Mouse (Mus musculus) thymus, adult 18-20 months (tissue): ENCODE data around the gene Nelfb.
A peak's percentile ranks its signal among the peaks of the same experiment; 100 is the strongest.

Experiments used
- DNase-seq, 2 experiments: peaks; one replicate each; pipeline ENCODE4 v3.0.0; 2022; ENCODE audit warnings: mixed read lengths in 2 of 2

The Nelfb gene

GRCm38 (mm10) chr2:25174866-25175689, 36.2 kb downstream of the Nelfb start:
- no peak for DNase-seq

- DNase-seq = no peak
Measured at GRCm38 (mm10) chr2:25173821-25174220, 37.5 kb downstream of the Nelfb start.

GRCm38 (mm10) chr2:25172629-25173028, 38.7 kb downstream of the Nelfb start:
- DNase-seq = no peak

GRCm38 (mm10) chr2:25171769-25172153, 39.5 kb downstream of the Nelfb start:
- DNase-seq = no peak

- no peak for DNase-seq
Measured at GRCm38 (mm10) chr2:25171101-25171768, 40.1 kb downstream of the Nelfb start.

- no peak for DNase-seq
Measured at GRCm38 (mm10) chr2:25170326-25171100, 40.8 kb downstream of the Nelfb start.

GRCm38 (mm10) chr2:25169778-25170177, 41.5 kb downstream of the Nelfb start:
- no peak for DNase-seq

- DNase-seq = no peak
Measured at GRCm38 (mm10) chr2:25168665-25168978, 42.7 kb downstream of the Nelfb start.

GRCm38 (mm10) chr2:25167919-25168664, 43.2 kb downstream of the Nelfb start:
- DNase-seq = peak in 1 of 2 experiments; percentile 21

GRCm38 (mm10) chr2:25167481-25167880, 43.8 kb downstream of the Nelfb start:
- no peak for DNase-seq

GRCm38 (mm10) chr2:25157655-25158054, 53.6 kb downstream of the Nelfb start:
- DNase-seq = no peak

GRCm38 (mm10) chr2:25156990-25157389, 54.3 kb downstream of the Nelfb start:
- DNase-seq = no peak

- no peak for DNase-seq
Measured at GRCm38 (mm10) chr2:25156177-25156576, 55.1 kb downstream of the Nelfb start.

GRCm38 (mm10) chr2:25151280-25151956, 59.9 kb downstream of the Nelfb start:
- no peak for DNase-seq
